Mouse (Mus musculus) ovary, postnatal 14 days (tissue): Measurements from ENCODE around the gene Nprl3.

Experiments
- DNase-seq: peaks from one replicate; pipeline ENCODE4 v3.0.0; 2022; ENCODE audit warnings: low spot score

Nprl3 gene

GRCm38 (mm10) chr11:32244064-32244463 is 23.4 kb downstream of the Nprl3 start:
- DNase-seq, result no peak

- no peak for DNase-seq
Measured at GRCm38 (mm10) chr11:32243205-32243955, 24.1 kb downstream of the Nprl3 start.

- no peak for DNase-seq
Measured at GRCm38 (mm10) chr11:32242209-32242608, 25.3 kb downstream of the Nprl3 start.

DNA sequence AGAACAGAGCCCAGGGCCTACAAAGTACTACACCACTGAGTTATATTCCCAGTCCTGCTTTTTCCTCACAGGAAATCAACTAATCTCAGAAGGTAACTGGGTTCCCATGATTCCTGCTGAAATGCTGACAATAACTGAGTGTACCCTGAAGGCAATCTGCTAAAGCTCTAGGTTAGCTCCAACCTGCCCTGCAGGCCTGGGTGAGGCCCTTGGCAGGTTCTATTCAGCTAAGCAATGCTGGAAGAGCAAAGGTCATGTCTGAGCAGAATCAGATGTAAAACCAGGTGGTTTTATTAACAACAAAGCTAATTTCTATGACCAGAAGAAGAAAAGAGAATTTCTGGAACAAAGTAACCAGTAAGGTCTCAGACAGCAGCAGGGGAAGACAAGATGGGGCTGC is 26.1 kb downstream of the Nprl3 start:
- no peak for DNase-seq

GRCm38 (mm10) chr11:32238093-32238860 is 29.2 kb downstream of the Nprl3 start:
- peak; percentile 64 for DNase-seq

DNA sequence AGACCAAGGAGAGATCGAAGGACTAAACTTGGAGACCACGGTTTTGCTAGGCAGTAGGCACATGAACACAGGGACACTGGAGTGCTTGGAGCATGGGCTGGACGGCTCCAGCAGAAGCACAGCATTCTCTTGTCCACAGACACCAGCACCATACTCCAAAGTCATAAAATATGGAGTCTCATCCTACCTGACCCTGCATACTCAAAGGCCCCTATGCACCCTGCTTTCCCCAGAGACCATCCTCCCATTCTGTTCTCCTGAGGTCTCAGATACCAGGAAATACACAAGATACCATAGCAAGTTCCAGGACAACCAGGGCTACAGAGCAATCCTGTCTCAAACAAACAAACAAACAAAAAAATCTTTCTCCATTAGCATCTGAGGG is 30.1 kb downstream of the Nprl3 start:
- no peak for DNase-seq

GRCm38 (mm10) chr11:32236712-32237410 is 30.6 kb downstream of the Nprl3 start:
- DNase-seq, result peak; percentile 60

GRCm38 (mm10) chr11:32236132-32236531 is 31.4 kb downstream of the Nprl3 start:
- no peak for DNase-seq

GRCm38 (mm10) chr11:32235646-32236045 is 31.9 kb downstream of the Nprl3 start:
- peak; percentile 70 for DNase-seq

GRCm38 (mm10) chr11:32234816-32235485 is 32.6 kb downstream of the Nprl3 start:
- DNase-seq, result no peak

- no peak for DNase-seq
Measured at GRCm38 (mm10) chr11:32233895-32234294, 33.6 kb downstream of the Nprl3 start.

- no peak for DNase-seq
Measured at GRCm38 (mm10) chr11:32232848-32233247, 34.7 kb downstream of the Nprl3 start.

DNA sequence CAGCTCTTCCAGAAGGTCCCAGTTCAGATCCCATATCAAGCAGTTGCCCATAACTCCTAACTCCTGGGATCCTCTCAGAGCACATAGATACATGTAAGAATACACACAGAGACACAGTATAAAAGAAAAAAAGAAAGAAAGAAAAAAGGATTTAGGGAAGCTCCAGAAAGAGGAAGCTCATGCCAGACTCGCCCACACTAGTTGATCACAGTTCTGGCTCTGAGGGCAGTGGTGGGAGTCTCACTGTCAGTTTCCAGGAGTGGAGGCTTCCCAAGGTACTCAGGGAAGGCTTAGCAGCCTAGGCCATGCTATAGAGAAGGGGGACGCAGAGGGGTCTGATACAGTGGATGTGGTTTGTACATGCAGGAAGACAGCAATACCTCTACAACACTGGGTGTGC is 36.4 kb downstream of the Nprl3 start:
- no peak for DNase-seq

GRCm38 (mm10) chr11:32230220-32230619 is 37.3 kb downstream of the Nprl3 start:
- no peak for DNase-seq

- DNase-seq, result no peak
Measured at GRCm38 (mm10) chr11:32228292-32228845, 39.1 kb downstream of the Nprl3 start.

DNA sequence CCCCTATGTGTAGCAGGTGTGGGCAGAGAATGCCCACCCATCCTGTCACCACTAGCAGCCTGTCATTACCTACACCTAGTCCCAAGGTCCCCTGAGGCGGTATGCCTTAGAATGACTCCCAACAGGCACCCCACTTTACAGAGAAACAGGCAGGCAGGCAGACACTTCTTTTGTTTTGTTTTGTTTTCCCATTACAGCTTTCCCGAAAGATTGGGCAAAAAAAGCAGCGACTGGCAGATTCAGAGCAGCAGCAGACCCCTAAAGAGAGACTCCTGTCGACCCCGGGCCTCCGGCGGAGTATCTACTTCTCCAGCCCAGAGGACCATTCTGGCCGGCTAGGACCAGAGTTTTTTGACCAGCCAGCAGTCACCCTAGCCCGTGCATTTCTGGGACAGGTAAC is 40.0 kb downstream of the Nprl3 start:
- DNase-seq, result no peak

DNA sequence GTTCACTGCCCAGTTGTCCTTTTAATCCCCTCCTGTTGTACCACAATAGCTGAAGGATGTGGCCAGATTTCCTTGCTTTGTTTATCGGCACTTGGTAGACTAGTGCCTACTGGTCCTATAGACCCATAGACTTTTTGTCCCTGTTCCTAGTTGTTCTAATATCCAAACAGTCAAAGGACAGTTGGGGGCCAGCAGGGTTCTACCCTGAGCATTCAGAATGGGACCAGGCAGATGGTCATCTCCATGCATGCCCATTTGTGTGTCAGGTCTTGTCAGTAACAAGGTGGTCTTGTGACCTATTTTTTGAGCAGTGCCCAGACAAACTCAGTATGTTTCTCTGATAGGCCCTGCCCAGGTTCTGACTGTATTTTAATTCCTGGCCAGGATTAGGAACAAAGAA is 40.5 kb downstream of the Nprl3 start:
- no peak for DNase-seq

DNA sequence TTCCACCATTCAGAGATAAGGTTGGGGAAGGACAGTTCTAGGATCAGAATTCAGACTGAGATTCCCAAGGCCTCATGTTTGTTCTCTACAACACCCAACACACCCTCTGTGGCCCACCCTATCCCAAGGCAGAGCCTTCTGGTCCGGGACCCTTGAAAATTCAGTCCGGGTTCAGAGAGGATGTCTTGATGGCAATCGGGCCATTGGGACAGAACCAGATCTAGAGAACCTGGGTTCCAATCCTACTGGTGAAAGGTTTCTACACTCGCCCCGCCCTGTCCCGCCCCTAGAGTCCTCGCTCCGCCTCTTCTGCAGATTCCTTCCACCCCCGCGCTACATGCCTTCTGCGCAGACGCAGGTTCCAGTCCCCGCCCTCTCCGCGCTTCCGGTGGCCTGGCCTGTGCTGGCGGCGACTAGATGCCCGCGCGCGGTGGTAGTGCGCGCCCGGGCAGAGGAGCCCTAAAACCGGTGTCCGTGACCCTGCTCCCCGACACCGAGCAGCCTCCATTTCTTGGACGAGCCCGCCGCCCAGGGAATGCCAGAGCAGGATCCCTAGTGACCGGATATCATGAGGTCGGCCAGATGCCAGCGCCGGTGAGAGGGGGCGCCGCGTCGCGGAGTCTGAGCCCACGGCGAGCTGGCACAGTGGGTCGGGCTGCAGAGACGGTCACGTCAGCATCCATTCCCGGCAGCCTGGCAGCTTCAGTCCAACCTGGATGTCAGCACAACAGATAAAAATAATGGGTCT is 41.2 kb downstream of the Nprl3 start, which contains the start of gene Mpg:
TSS of gene Mpg (plus strand) at position 382 of the 748 bp plus-strand sequence.
- peak; percentile 81 for DNase-seq

DNA sequence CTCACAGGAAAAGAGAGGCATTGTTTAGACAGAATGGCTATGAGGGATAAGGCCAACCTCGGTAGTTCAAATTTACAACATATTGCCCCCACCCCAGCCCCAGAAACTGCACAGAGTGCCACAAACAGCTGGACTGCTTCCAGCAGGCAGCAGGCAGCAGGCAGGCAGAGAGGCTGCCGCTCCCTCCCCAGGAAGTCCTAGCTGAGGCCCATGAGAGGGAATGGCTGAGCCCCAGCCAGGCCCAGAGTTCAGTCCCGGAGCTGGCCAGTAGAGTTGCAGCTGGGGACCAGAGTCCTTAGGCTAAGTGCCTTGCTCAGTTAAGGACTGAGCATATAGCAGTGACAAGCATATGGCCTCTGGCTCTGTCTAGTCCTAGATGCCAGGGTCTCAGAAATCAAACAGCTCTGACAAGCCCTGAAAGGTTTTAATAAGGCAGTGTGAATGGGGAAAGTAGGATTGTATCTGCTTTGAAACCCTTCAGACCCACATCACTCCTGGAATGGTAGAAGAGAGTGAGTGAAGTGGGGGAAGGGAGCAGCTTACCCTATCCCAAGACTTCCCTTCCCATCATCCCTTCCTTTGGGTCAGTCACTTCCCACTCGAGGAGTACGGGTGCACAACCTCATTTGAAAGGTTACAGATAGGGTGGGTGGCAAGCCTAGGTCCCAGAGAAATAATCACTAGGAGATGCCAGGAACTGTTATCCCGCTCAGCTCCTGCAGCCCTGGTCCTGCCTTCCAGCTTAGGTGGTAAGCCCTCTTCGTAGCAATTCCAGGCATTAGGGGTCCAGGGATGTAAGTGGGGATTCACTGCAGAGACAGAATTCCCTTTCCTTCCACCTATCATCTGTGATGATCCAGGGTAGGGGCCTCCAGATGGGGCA is 42.0 kb downstream of the Nprl3 start:
- DNase-seq, result no peak

- peak; percentile 75 for DNase-seq
Measured at GRCm38 (mm10) chr11:32224468-32225139, 42.9 kb downstream of the Nprl3 start.
